Mouse (Mus musculus) adrenal gland, postnatal 25 days (tissue): ENCODE results near the gene Slc12a9. TPM values are rescaled to one million over a fixed set of nuclear protein-coding genes. Genes with fewer than 3 reads are reported as not detected.

ENCODE experiments used
- DNase-seq: peaks from one replicate; pipeline ENCODE4 v3.0.0; 2021; ENCODE audit warnings: mixed read lengths
- total RNA-seq: library from RNA; stranded (reverse); gene quantifications from 2 replicates; pipeline ENCODE4 v1.2.3, GENCODE M21; 2021

Slc12a9 gene
- total RNA-seq, 1 experiment from 2014 or later = 17.7 TPM

DNA sequence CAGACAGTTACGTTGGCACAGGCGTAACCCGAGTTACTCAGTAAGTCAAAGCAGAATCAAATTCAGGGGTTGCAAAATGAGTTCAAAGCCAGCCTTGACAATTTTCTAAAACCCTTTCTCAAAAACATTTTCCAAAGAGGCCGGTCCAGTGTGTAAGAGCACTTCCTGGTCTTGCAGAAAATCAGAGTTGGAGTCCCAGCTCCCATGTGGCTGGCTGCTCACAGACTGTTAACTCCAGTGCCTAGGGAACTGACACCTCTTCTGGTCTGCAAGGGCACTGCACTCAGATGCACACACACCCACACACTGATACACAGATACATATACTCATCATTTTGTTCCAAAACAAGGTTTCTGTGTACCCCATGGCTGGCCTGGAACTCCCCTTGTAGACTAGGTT is 25.0 kb downstream of the Slc12a9 start:
- no peak for DNase-seq

DNA sequence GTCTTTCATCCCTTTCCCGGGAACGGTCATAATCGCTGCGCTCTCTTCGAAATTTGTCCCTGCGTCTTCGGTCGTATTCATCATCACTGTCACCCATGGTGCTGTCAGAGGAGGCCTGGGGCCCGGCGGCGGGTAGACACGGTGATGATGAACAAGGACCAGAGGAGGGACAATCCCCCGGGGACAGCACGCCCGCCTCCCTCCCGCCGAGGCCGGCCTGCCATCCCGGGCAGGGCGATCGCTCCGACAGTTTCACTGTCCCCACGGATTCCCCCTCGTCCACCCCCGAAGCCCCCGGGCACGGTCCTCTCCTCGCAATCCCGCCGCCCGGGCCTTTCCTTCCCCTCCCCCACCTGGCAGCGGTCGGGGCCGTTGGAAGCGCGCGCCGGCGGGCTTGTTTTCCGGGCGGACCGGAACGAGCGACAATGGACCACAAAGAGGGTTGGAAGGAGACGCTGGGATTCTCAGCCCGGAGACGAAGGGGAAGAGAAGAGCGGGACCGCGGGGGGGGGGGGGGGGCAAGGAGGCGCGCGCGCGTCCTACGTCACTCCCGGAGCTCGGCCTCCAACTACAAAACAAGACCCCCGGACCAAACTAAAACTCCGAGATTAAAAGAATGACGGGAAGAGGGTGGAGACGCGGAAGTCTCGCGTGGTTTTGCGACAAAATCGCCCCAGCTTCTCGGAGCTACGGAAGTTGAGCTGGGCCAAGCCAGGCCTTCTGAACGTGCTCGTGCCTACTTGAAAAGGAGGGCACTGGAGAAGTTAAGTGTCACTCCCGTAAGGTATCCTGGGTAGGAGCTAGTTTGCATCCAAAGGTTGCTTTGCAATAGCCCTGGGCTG is 26.1 kb downstream of the Slc12a9 start, which contains the start of gene Srrt:
TSS of gene Srrt (minus strand) at position 604 of the 842 bp plus-strand sequence.
- peak; percentile 87 for DNase-seq

DNA sequence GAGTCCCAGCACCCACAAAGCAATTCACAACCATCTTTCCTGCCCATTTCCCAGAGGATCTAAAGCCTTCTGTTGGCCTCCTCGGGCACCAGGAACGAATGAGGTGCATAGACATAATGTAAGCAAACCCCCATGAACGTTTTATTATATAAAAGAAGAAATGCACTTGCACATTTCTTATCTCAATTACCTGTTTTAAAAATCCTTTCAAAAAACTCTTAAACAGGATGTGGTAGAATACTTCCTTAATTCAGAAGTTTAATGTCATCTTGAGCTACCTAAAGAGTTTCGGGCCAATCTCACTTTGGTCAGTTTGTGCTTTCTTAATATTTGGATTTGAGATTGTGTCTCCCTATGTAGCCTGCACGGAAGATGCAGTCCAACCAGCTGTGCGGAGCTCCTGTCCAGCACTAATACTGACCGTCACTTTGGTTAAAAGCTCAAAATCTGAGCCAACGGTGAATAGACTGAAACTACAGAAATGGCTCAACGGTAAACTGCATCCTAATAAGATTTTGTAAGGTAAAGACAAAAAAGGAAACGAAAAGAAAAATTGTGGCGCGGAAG is 26.9 kb downstream of the Slc12a9 start:
- DNase-seq = no peak

DNA sequence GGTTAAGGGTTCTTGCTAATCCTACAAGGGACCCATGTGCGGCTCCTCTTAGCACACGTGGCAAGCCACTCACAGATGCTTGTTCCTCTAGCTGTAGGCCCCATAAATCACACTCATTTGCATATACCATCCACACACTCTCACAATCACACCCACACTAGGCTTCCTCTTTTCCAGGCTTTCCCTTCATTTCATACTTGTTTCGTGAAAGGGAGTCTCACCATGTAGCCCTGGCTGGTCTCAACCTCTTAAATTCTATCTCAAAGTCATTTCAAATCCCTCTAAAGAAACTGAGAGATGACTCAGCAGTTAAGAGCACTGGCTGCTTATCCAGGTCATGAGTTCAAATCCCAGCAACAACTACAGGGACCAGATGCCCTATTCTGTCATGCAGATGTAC is 27.6 kb downstream of the Slc12a9 start:
- DNase-seq = no peak

DNA sequence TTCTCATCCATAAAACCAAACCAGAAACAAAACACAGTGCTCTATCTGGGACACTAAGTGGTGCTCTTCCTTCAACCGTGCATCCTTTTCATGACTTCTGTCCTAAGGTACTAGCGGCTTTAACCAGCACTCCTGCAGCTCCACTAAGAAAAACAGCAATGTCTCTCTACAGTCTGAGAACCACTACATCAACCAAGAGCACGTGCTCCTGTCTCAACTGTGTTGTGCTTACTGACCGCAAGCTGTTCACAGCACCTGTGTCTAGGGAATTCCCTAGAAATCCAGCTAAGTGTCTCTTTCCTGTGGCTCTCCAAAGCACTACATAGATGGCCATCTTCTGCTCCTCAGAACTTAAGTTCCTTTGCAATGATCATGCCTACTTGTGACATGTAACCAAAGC is 28.6 kb downstream of the Slc12a9 start:
- no peak for DNase-seq

DNA sequence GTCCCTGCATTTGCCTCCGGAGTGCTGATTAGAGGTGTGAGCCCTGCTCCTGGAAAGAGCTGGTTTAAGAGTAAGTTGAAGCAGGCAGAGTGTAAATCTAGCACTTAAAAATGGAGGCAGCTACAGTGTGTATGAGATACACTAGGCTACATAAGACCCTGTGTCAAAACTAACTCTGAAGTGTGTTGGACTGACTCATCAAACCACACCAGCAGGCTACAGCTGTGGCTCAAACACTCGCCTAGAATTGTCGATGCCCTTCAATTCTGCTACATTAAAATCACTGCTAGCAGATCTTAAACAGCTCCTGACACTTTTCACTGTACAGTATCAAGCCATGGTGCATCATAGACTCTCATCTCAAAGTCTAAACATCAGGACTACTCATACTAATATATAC is 29.2 kb downstream of the Slc12a9 start:
- no peak for DNase-seq

DNA sequence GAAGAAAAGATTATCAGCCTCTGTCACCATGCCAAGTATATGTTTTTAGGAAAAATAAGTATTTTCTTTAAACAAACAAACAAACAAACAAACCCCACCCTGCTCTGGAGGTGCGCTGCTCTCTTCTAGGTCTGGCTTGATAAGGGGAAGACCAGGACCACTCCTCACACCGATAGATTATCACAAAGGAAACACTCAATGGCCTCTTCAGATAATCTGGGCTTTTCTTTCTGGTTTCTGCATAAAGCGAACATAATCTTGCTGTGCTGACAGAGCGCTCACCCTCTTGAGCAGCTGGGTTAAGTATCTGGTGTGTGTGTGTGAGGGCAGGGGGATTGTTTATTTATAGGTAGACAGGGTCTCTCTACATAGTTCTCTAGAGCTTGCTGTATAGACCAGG is 29.8 kb downstream of the Slc12a9 start:
- no peak for DNase-seq

DNA sequence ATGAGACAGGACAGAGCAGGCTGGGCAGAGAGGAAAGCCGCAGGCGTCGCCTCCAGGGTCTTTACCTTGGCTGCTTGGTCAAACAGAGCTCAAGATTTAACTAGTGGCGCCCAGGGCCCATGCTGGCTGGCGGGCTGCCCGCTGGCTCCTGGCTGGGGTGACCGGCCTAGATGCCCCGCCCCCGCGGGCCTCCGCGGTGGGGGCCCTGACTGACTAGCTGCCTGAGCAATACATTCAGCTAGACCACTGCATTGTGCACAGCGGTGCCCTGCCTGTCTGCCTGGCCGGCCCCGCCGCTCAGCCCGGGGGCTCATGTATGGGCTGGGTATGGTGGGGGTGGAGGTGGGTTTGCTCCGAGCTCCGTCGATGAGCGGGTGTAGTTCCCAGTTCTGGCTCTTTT is 32.1 kb downstream of the Slc12a9 start:
- peak; percentile 54 for DNase-seq

DNA sequence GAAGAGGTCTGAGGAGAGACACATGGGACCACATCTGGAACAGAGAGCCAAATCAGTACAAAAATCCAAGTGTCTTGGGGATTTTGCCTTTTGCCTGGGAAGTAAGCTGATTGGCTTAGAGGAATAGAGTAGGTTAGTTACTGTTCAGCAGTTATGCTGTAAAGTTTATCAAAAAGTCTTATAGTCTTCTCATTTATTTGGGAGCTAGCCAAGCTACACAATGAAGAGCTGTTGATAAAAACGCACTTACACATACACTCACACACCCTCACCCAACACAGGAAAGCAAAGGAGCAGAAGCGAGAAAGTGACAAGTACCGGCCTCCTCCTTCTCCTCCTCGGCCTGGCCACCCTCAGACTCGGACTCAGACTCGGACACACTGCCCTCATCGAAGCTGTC is 34.2 kb downstream of the Slc12a9 start:
- DNase-seq = no peak

DNA sequence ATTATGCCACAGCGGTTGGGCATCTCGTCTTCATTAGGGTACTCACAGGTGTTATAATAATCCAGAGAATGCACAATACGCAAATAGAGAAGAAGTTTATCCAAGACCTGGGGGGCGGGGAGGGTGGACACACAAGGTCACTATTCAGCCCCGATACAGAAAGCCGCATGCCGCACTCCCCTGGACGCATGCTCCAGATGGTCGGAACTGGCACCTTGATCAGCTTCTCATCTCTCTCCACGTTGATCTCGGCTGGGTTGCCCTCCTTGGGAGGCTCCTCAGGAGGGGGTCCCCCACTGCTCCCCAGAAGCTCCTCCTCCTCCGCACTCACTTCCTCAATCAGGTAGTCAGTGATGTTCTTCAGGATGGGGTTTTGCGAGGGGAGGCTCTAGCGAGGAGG is 36.3 kb downstream of the Slc12a9 start:
- DNase-seq = no peak

DNA sequence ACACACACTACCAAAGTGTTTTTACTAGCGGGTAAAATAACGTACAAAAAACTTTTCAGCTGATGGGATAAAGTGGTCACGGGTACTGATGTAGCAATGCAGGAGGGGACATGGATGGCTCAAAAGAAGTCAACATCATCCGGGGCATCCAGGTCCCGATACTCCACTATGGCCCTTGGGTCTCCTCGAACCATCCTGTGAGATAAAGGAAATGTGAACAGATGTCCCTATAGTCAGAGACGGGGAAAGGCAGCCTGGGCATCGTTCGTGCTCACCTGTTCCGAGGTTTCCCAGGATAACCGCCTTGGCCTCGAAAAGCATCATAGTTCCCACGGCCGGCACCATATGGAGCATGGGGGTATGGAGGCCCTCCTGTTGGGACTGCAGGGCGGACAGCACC is 37.7 kb downstream of the Slc12a9 start:
- no peak for DNase-seq

DNA sequence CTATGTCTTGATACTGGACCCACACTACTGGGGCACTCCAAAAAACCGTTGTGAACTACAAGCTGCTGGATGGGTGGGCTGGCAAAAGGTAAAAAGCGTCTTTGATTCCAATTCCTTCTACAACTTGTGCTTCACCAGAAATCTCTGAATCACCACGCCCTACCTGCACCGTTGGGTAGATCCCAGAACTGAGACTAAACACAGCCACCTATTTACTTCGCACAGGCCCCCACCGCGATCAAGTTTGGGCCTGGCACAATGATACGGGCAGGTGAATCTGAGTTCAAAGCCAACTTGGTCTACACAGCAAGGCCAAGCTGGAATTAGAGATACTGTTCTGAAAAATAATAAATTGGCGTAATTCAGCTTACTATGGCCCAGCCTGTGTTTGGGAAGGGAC is 38.1 kb downstream of the Slc12a9 start:
- DNase-seq = no peak

DNA sequence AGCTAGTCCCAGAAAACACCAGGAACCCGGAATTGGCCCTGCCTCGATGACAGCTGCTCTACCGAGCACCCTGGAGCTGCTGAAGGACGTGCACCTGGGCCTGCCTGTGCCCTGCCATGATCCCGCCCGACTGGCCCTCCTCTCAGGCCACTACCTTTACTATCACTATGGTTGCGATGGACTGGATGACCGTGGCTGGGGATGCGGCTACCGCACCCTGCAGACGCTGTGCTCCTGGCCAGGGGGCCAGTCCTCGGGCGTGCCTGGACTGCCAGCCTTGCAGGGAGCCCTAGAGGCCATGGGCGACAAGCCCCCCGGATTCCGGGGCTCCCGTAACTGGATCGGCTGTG is 38.7 kb downstream of the Slc12a9 start:
- no peak for DNase-seq

DNA sequence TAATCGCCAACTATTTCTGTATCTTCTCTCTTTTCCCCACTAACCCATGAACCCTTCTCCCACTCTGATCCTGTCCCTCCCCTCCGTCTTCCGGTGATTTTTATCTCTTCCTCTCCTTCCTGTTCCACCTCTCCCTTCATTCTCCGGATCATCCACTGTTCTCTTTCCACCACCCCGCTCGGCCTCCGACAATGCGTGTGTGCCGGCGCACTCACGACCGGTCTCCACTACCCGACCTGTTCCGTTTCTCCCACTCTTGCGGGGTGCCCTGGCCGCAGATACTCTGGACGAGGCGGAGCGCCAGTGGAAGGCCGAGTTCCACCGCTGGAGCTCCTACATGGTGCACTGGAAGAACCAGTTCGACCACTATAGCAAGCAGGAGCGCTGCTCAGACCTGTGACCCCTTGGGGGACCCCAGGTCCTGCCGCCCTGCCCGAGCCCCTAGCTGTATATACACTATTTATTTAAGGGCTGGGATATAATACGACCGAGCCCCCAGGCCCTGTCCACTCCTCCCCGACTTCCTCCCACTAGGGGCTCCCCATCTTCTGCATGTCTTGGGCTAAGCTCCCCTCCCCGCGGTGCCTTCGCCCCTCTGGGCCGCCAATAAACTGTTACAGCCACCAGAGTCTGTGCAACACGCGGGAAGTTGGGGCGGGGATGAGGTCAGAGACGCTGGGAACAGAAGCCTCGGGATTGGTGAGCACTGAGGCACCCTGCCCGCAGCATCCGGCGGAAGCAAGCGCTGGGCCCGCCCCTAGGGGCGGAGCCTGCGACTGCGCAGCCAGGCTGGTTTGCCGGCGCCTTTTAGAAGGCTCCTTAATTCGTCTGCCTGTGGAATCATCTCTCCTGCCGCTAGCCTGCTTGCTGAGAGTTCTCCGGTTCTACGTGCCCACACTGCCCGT is 39.3 kb downstream of the Slc12a9 start, which contains the start of gene Ufsp1:
TSS of gene Ufsp1 (plus strand) at position 791 of the 905 bp plus-strand sequence.
- DNase-seq = peak; percentile 95

DNA sequence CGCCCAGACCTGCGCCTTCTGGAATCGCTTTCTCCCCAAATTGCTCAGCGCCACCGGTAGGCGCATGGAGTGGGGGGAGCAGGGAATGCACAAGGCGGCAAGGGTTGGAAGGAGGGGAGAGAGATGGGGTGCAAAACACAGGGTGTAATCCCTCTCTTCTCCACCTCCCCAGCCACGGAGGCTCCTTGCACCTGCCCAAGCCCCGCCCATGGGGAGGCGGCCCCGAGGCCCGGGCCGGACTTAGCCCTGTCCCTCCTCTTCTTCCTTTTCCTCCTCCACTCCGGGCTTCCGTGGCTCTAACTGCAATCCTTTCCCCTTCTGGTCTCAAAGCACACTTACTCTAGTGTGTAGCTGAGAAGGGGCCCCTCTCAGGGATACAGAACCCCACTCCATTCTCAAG is 40.1 kb downstream of the Slc12a9 start:
- peak; percentile 84 for DNase-seq

DNA sequence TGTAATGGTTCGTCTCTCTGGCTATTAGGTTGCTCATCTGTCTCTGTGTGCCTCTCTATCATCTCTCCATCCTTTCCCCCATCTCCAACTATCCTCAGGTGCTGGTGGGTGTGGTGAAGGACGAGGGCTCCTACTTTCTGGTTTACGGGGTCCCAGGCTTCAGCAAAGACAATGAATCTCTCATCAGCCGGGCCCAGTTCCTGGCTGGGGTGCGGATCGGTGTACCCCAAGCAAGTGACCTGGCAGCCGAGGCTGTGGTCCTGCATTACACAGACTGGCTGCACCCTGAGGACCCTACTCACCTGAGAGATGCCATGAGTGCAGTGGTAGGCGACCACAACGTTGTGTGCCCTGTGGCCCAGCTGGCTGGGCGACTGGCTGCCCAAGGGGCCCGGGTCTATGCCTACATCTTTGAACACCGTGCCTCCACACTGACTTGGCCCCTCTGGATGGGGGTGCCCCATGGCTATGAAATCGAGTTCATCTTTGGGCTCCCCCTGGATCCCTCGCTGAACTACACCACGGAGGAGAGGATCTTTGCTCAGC is 41.9 kb downstream of the Slc12a9 start:
- DNase-seq = no peak

DNA sequence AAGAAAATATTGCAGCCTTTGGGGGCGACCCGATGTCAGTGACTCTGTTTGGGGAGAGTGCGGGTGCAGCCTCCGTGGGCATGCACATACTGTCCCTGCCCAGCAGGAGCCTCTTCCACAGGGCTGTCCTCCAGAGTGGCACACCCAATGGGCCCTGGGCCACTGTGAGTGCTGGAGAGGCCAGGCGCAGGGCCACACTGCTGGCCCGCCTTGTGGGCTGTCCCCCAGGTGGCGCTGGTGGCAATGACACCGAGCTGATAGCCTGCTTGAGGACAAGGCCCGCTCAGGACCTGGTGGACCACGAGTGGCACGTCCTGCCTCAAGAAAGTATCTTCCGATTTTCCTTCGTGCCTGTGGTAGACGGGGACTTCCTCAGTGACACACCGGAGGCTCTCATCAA is 42.7 kb downstream of the Slc12a9 start:
- DNase-seq = peak; percentile 73

DNA sequence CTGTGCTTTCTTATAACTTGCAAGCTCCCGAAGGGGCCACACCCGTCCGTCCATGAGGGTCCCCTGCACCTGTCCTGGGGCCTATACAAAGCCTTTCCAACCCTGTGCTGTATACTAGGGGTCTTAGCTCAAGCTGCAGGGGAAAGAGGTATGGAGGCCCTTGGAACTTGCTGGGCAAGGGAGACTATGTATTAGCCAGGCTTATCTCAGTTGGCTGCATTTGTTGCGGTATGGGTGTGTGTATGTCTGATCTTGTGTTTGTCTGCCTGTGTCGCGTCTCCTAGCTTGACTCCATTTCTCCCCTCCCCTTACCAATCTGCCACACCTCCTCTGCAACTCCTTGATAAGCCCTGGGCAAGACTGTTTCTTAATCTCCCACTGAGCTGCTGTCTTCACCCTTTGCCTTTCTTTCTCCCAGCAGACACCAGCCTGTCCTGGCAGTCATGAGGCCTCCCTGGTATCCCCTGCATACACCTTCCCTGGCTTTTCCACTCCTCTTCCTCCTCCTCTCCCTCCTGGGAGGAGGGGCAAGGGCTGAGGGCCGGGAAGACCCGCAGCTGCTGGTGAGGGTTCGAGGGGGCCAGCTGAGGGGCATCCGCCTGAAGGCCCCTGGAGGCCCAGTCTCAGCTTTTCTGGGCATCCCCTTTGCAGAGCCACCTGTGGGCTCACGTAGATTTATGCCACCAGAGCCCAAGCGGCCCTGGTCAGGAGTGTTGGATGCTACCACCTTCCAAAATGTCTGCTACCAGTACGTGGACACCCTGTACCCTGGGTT is 43.6 kb downstream of the Slc12a9 start:
- no peak for DNase-seq

DNA sequence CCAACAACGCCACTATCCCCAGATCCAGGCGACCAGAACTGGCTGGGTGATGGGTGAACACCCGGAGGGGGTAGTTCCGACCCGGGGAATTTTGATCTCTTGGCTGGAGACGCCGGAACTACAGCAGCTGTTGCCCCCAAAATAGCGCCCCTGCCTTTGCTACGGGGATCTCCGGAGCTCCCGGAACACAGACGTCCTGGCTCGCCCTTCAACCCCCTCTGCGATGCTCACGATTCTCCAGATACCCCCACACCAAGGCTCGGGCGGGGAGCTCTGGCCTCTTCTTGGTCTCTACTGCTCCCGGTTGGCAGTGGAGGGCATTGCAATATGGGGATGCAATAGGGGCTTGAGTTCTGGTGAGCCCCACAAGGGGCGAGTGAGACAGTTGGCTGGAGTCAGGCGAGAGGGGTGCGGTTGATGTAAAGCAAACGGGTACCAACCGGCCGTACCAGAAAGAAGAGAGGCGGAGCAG is 44.4 kb downstream of the Slc12a9 start:
- peak; percentile 9 for DNase-seq

DNA sequence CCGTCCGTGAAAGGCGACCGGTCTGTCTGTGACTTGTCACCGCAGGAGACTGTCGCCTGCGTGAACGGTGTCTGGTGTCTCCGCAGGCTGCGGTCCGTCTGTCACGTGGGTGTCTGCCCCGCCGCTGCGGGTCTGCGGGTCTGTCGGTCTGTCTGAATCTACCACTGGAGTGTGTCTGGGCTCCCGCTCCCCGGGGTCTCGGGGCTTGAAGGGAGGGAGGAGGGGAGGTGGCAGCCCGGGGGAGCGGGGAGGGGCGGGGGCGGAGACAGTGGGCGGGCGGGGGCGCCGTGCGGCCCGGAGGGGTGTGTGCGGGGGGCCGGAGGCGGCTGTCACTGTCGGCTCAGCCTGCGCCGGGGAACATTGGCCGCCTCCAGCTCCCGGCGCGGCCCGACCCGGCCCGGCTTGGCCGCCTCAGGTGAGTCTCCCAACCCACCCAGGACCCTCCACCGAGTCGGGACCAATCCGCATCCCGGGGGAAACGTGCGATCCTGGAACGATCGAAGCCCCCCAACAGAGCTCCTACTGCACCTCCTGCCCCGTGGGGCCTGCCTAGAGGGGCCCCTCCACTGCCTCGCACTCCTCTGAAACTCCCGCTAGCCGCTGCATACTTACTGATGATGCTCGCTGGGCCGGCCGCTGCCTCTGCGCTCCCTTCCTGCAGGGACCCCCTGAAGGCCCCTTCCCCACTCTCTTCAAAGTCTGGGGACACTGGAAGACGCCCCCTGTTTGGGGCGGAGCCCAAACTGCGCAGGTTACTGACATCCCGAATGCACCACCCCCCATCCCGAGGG is 45.2 kb downstream of the Slc12a9 start:
- peak; percentile 4 for DNase-seq
